Mouse (Mus musculus) kidney, embryonic 15.5 days (tissue): Measurements from ENCODE around the gene Itgb2. TPM values are rescaled to one million over a fixed set of nuclear protein-coding genes. Genes with fewer than 3 reads are reported as not detected.

Experiments
- ATAC-seq: fragments of 200-750 bp; cut with Nextera tagmentation; replicated peaks from 2 replicates; pipeline ENCODE4 v1.8.0; 2017; ENCODE audit warnings: moderate TSS enrichment; ENCODE audit not compliant: low FRiP score
- H3K27ac ChIP-seq: fragments of 300-500 bp; sonication (generic); 2 replicates; pipeline ENCODE4 v1.5.1; 2015; ENCODE audit warnings: mild to moderate bottlenecking, inconsistent platforms
- H3K27me3 ChIP-seq: fragments of 300-500 bp; sonication (generic); 2 replicates; pipeline ENCODE4 v1.6.1; 2015; ENCODE audit warnings: inconsistent platforms
- H3K36me3 ChIP-seq: fragments of 300-500 bp; sonication (generic); 2 replicates; pipeline ENCODE4 v1.6.1; 2015; ENCODE audit warnings: inconsistent platforms
- H3K4me1 ChIP-seq: fragments of 300-500 bp; sonication (generic); 2 replicates; pipeline ENCODE4 v1.6.1; 2015; ENCODE audit warnings: inconsistent platforms
- H3K4me2 ChIP-seq: fragments of 300-500 bp; sonication (generic); 2 replicates; pipeline ENCODE4 v1.6.1; 2015; ENCODE audit warnings: moderate library complexity, mild to moderate bottlenecking, inconsistent platforms
- H3K4me3 ChIP-seq: fragments of 300-500 bp; sonication (generic); replicated peaks from 2 replicates; pipeline ENCODE4 v1.5.1; 2015; ENCODE audit warnings: mild to moderate bottlenecking, inconsistent platforms
- H3K9ac ChIP-seq: fragments of 300-500 bp; sonication (generic); 2 replicates; pipeline ENCODE4 v1.6.1; 2015; ENCODE audit warnings: mild to moderate bottlenecking, inconsistent platforms
- H3K9me3 ChIP-seq: fragments of 300-500 bp; sonication (generic); replicated peaks from 2 replicates; pipeline ENCODE4 v1.6.1; 2016; ENCODE audit warnings: inconsistent platforms
- WGBS: fragments of 180-500 bp; shearing (Covaris S2); methylation state at CpG from one replicate; pipeline ENCODE4 v1.1.7; 2015; ENCODE audit warnings: mixed read lengths; 5-methylcytosine and 5-hydroxymethylcytosine counted together
- polyA plus RNA-seq: library from polyadenylated mRNA; unstranded; fragments of >200 nt; fragmentation: Nextera tagmentation; extraction: Ambion mirVana; gene quantifications from 2 replicates; pipeline ENCODE4 v1.2.1, GENCODE M21; 2015

The Itgb2 gene
- polyA plus RNA-seq, 1 experiment from 2014 or later = 2.3 TPM

GRCm38 (mm10) chr10:77604111-77604510, 74.1 kb downstream of the Itgb2 start:
- WGBS = 91% methylated on average over 6 of the region's 6 CpGs
- ATAC-seq = no peak
- no peak overlapping the region for H3K27ac ChIP-seq

GRCm38 (mm10) chr10:77604958-77605357, 74.9 kb downstream of the Itgb2 start:
- no peak overlapping the region for H3K4me2 ChIP-seq
- peak overlapping the region; percentile 99; the same call in 1 of the 2 replicates for H3K27ac ChIP-seq
- H3K36me3 ChIP-seq = peaks cover 18% of the 10 kb centered on the region
- no peaks in the 10 kb centered on the region; the same call in none of the 2 replicates for H3K9me3 ChIP-seq
- no peak overlapping the region for H3K4me3 ChIP-seq
- no peak for ATAC-seq
- peaks cover 20% of the 10 kb centered on the region for H3K4me1 ChIP-seq
- no peak overlapping the region for H3K9ac ChIP-seq
- no peaks in the 10 kb centered on the region for H3K27me3 ChIP-seq
- 75% methylated on average over 5 of the region's 5 CpGs for WGBS

More at GRCm38 (mm10) chr10:77604111-77604510, 74.1 kb downstream of the Itgb2 start:
- Histone ChIP-seq H3K9me3 (no peaks in the 10 kb centered on the region; the same call in none of the 2 replicates), H3K4me1 (peaks cover 20% of the 10 kb centered on the region), H3K4me3 (no peak overlapping the region), H3K9ac (no peak overlapping the region), H3K36me3 (peaks cover 12% of the 10 kb centered on the region), H3K4me2 (no peak overlapping the region), H3K27me3 (no peaks in the 10 kb centered on the region)

DNA sequence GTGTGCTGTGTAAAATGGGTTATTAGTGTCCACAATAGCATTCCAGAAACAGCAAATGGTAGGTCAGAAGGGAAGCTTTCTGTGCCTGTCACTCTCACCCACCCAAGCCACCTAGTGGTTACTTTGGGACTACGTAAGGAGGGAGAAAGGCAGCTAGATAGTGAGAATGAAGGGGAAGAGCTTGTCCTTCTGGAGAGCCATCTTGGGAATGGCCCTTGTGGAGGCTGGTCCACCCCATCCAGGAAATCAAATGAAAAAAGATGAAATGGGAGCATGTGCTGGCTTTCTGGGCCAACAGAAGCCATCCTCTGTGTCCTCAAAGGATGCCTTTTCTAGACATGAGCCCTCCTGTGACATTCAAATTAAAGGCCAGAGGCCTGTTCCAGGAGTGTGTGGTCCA, 75.3 kb downstream of the Itgb2 start:
- Histone ChIP-seq H3K36me3 (peaks cover 22% of the 10 kb centered on the region), H3K4me2 (peak overlapping the region; percentile 84), H3K4me1 (peaks cover 20% of the 10 kb centered on the region), H3K27ac (peak overlapping the region; percentile 99), H3K9ac (0 out of 2 replicates have a peak overlapping the region, but pooled peaks have one; percentile 65), H3K27me3 (no peaks in the 10 kb centered on the region), H3K4me3 (peak overlapping the region; percentile 63), H3K9me3 (no peaks in the 10 kb centered on the region; the same call in none of the 2 replicates)
- ATAC-seq = peak; percentile 20; the same call in 1 of the 2 replicates
- WGBS = 42% methylated on average over 1 of the region's 1 CpGs

GRCm38 (mm10) chr10:77605908-77606826, 76.1 kb downstream of the Itgb2 start, which contains the start of the genes Sumo3 and Gm49325:
Sumo3 (plus strand) TSS chr10:77606097.
Gm49325 (plus strand) TSS chr10:77606197.
- peak within 1 kb of the TSS; percentile 99 for H3K27ac ChIP-seq
- peak within 1 kb of the TSS; percentile 65 for H3K9ac ChIP-seq
- H3K4me2 ChIP-seq = peak within 1 kb of the TSS; percentile 84
- ATAC-seq = peak; percentile 89
- peaks cover 27% of the 10 kb centered on the region for H3K4me1 ChIP-seq
- peak within 1 kb of the TSS; percentile 63 for H3K4me3 ChIP-seq
- peaks cover 30% of the 10 kb centered on the region for H3K36me3 ChIP-seq
- WGBS = under 1% methylated on average over 108 of the region's 119 CpGs
- H3K9me3 ChIP-seq = no peaks in the 10 kb centered on the region; the same call in none of the 2 replicates
- H3K27me3 ChIP-seq = no peaks in the 10 kb centered on the region

- H3K36me3 ChIP-seq = peaks cover 37% of the 10 kb centered on the region
- H3K4me1 ChIP-seq = peaks cover 27% of the 10 kb centered on the region
- peak; percentile 44 for ATAC-seq
- peak overlapping the region; percentile 63 for H3K4me3 ChIP-seq
- H3K27ac ChIP-seq = peak overlapping the region; percentile 99
- 38% methylated on average over 7 of the region's 7 CpGs for WGBS
- no peaks in the 10 kb centered on the region for H3K27me3 ChIP-seq
- H3K9ac ChIP-seq = peak overlapping the region; percentile 65
- H3K4me2 ChIP-seq = peak overlapping the region; percentile 84
- no peaks in the 10 kb centered on the region; the same call in none of the 2 replicates for H3K9me3 ChIP-seq
These were observed 76.8 kb downstream of the Itgb2 start for GRCm38 (mm10) chr10:77606855-77607254.

DNA sequence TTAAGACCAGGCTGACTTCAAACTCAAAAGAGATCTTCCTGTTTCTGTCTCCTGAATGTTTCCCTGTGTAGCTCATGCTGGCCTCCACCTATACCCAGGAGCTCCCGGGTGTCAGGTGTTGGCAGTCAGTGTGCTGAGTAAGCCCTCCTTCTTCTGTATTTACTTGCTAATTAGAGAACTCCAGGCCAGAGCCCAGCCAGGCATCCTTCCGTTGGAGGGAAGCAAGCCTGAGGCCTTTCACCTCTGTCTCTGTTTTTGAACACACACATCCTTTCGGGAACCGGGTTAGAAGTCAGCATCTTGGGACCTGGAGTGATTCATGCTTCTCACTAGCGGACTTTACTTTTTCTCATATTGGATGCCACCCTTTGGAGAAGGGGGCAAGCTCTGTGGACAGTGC, 77.4 kb downstream of the Itgb2 start:
- peak overlapping the region; percentile 63 for H3K4me3 ChIP-seq
- peaks cover 42% of the 10 kb centered on the region for H3K36me3 ChIP-seq
- H3K9me3 ChIP-seq = no peaks in the 10 kb centered on the region; the same call in 1 of the 2 replicates
- ATAC-seq = no peak
- WGBS = 52% methylated on average over 5 of the region's 5 CpGs
- H3K27me3 ChIP-seq = no peaks in the 10 kb centered on the region
- H3K4me2 ChIP-seq = peak overlapping the region; percentile 84
- peak overlapping the region; percentile 65; the same call in 1 of the 2 replicates for H3K9ac ChIP-seq
- H3K4me1 ChIP-seq = peaks cover 27% of the 10 kb centered on the region
- peak overlapping the region; percentile 99; the same call in 1 of the 2 replicates for H3K27ac ChIP-seq

DNA sequence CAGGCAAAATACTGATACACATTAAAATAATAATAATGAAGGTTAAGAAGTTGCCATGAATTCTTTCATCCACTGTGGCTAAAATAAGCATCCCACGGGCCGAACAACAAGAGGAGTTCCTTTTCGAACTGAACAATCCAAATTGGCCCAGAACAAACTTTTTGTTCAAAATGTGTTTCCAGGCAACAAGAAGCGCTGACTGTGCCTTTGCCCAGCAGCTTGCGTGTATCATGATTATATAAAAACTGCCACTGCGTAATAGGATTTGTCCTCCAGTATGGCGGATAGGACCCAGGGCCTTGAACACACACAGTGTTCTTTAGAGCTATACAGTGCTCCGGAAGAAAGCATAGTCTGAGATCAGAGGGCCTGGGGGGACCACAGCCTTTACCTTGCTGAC, 78.5 kb downstream of the Itgb2 start:
- Histone ChIP-seq H3K36me3 (peaks cover 54% of the 10 kb centered on the region), H3K27ac (no peak overlapping the region), H3K4me2 (no peak overlapping the region), H3K9ac (no peak overlapping the region), H3K9me3 (no peaks in the 10 kb centered on the region; the same call in 1 of the 2 replicates), H3K27me3 (no peaks in the 10 kb centered on the region), H3K4me1 (peaks cover 31% of the 10 kb centered on the region), H3K4me3 (no peak overlapping the region)
- no peak for ATAC-seq
- 93% methylated on average over 8 of the region's 8 CpGs for WGBS

DNA sequence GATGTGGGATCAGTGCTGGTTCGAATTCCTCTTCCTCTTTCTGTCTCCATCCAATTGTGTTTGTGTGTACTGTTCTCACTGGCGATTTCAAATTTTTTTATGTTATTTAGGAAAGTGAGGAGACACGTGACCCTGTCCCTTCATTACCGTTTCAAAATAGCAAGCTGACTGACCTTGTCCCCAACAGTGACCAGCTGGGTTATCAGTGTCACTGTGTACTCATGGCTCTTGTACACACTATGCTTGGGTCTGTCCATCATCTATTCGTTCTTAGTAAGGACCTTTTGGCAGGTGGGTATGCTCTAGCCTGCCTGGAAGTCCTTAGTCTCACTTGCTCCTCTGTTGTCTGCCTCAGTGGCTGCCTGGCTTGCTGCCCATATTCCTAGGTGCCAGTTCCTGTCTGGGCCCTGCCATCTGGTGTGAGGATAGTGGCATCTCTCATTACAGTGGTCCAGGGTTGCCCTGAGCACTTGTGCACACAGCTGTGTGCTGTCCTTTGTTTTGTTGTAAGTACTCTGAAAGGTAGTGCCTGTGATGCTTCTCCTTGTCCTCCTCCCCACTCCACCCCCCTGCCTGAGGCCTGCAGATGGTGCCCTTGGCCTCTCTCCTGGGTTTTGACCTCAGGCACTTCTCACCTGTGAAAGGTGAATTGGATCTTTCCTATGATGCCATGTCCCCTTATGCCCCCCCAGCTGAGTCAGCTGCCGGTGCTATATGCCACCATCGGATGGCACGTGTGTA, 80.3 kb downstream of the Itgb2 start:
- no peak for ATAC-seq
- WGBS = 89% methylated on average over 8 of the region's 8 CpGs
- no peaks in the 10 kb centered on the region for H3K27me3 ChIP-seq
- H3K9ac ChIP-seq = no peak overlapping the region
- peaks cover 71% of the 10 kb centered on the region for H3K36me3 ChIP-seq
- no peak overlapping the region for H3K27ac ChIP-seq
- peaks cover 30% of the 10 kb centered on the region for H3K4me1 ChIP-seq
- no peaks in the 10 kb centered on the region; the same call in 1 of the 2 replicates for H3K9me3 ChIP-seq
- no peak overlapping the region for H3K4me3 ChIP-seq
- H3K4me2 ChIP-seq = no peak overlapping the region

GRCm38 (mm10) chr10:77613409-77613808, 83.4 kb downstream of the Itgb2 start:
- no peak overlapping the region for H3K4me2 ChIP-seq
- peak; percentile 49; the same call in 1 of the 2 replicates for ATAC-seq
- peaks cover 11% of the 10 kb centered on the region for H3K4me1 ChIP-seq
- peak overlapping the region; percentile 65 for H3K27ac ChIP-seq
- 76% methylated on average over 3 of the region's 3 CpGs for WGBS
- peaks cover 95% of the 10 kb centered on the region for H3K36me3 ChIP-seq
- no peak overlapping the region for H3K9ac ChIP-seq
- no peaks in the 10 kb centered on the region for H3K9me3 ChIP-seq
- no peak overlapping the region for H3K4me3 ChIP-seq
- H3K27me3 ChIP-seq = no peaks in the 10 kb centered on the region
